Mouse (Mus musculus) megakaryocyte, embryonic 14.5 days (primary cell): ENCODE measurements around the gene C2cd4c.

Source experiments
- FLI1 ChIP-seq: IDR thresholded peaks from 2 replicates; pipeline ENCODE4 v1.6.1; 2012; ENCODE audit warnings: low read length, inconsistent platforms, mixed read lengths
- GATA1 ChIP-seq: IDR thresholded peaks from 3 replicates; pipeline ENCODE4 v1.6.1; 2012; ENCODE audit warnings: mixed read lengths, low read length, inconsistent platforms, borderline replicate concordance

DNA sequence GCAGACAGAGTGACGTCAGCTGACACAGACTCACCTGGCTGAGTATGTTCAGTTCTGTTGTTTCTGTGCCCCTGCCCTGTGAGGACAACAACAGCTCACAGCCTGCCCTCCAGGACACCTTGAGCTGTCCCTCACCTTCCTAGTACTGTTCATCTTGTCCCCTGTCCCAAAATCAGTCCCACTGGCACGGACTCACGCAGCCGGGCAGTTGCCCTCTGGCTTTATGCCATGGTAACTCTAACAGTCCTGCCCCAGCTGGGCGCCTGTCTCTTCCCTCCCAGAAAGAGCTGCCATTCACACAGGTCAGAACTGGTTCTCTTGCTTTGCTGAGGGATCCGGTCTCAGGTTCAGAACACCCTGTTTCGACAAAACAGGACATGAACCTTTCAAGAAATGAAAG, 39.0 kb upstream of the C2cd4c start:
- TF ChIP-seq GATA1 (no peak), FLI1 (no peak)
